Mouse (Mus musculus) ES-E14 (cell line): ENCODE measurements around the gene Nme7. TPM values are rescaled to one million over a fixed set of nuclear protein-coding genes. Genes with fewer than 3 reads are reported as not detected.

Source experiments
- DNase-seq: peaks from one replicate; pipeline ENCODE4 v3.0.0-alpha.2; 2013; ENCODE audit warnings: low read depth, low spot score
- H3K27ac ChIP-seq: 2 replicates; pipeline ENCODE4 v1.5.1; 2012; ENCODE audit warnings: low read depth, mild to moderate bottlenecking, low read length, moderate library complexity, mixed read lengths; ENCODE audit not compliant: poor library complexity, insufficient read depth, severe bottlenecking
- H3K36me3 ChIP-seq: 2 replicates; pipeline ENCODE4 v1.6.1; 2012; ENCODE audit warnings: mild to moderate bottlenecking, low read length, moderate library complexity, mixed read lengths; ENCODE audit not compliant: control insufficient read depth, poor library complexity, insufficient read depth, severe bottlenecking
- H3K4me1 ChIP-seq, 2 experiments: fragments of 150-350 bp in 1 of 2; sonication (generic) in 1 of 2; 2 replicates each; pipeline ENCODE4 v1.6.1; 2012; ENCODE audit warnings: low read length in 2 of 2, mild to moderate bottlenecking in 1 of 2, mixed read lengths in 1 of 2; ENCODE audit not compliant: control insufficient read depth in 2 of 2, insufficient read depth in 2 of 2, poor library complexity in 1 of 2
- H3K4me3 ChIP-seq, 2 experiments: fragments of 150-350 bp in 1 of 2; sonication (generic) in 1 of 2; 2 replicates each; pipeline ENCODE4 v1.5.1; 2012; ENCODE audit warnings: low read length in 2 of 2, low read depth in 1 of 2, mild to moderate bottlenecking in 1 of 2, mixed read lengths in 1 of 2; ENCODE audit not compliant: insufficient read depth in 1 of 2, poor library complexity in 1 of 2, severe bottlenecking in 1 of 2
- H3K9ac ChIP-seq: 2 replicates; pipeline ENCODE4 v1.6.1; 2012; ENCODE audit warnings: low read depth, mild to moderate bottlenecking, low read length, mixed read lengths; ENCODE audit not compliant: poor library complexity, insufficient read depth, severe bottlenecking
- H3K9me3 ChIP-seq: fragments of 150-350 bp; sonication (generic); 2 replicates; pipeline ENCODE4 v1.6.1; 2012; ENCODE audit warnings: low read depth, mild to moderate bottlenecking, low read length; ENCODE audit not compliant: control insufficient read depth, insufficient read depth
- CHD2 ChIP-seq: IDR thresholded peaks from 2 replicates; pipeline ENCODE4 v1.6.1; 2014; ENCODE audit warnings: mild to moderate bottlenecking, low read depth, low read length, inconsistent platforms
- HCFC1 ChIP-seq: IDR thresholded peaks from 2 replicates; pipeline ENCODE4 v1.6.1; 2012; ENCODE audit warnings: low read length, inconsistent platforms, borderline replicate concordance; ENCODE audit not compliant: insufficient read depth
- MAFK ChIP-seq: IDR thresholded peaks from 2 replicates; pipeline ENCODE4 v1.6.1; 2014; ENCODE audit warnings: mild to moderate bottlenecking, low read depth, low read length, inconsistent platforms; ENCODE audit not compliant: insufficient read depth
- ZC3H11A ChIP-seq: IDR thresholded peaks from 2 replicates; pipeline ENCODE4 v1.6.1; 2012; ENCODE audit warnings: low read depth, mild to moderate bottlenecking, inconsistent platforms, low read length, borderline replicate concordance
- ZNF384 ChIP-seq: IDR thresholded peaks from 2 replicates; pipeline ENCODE4 v1.6.1; 2012; ENCODE audit warnings: low read depth, low read length, inconsistent platforms
- in situ Hi-C, 2 experiments: fragments of 600-800 bp; cut with MboI; formaldehyde crosslinking; loops; one replicate each; pipeline ENCODE4 v1.15.1; 2025; ENCODE audit warnings: low sequenced_read_pairs in 2 of 2, inconsistent platforms in 1 of 2; ENCODE audit not compliant: unreplicated experiment in 2 of 2
- total RNA-seq: library from RNA; depleted of rRNA; stranded (reverse); fragments of 300-350 nt; gene quantifications from 2 replicates; pipeline ENCODE4 v1.2.3, GENCODE M21; 2012

Nme7 gene
- total RNA-seq, 1 experiment, result 32.8 TPM

GRCm38 (mm10) chr1:164284007-164284406 lies 19.9 kb upstream of the Nme7 start:
- Histone ChIP-seq H3K36me3 (no peaks in the 10 kb centered on the region), H3K27ac (no peak overlapping the region), H3K9me3 (no peaks in the 10 kb centered on the region), H3K4me1 (no peaks in the 10 kb centered on the region), H3K9ac (no peak overlapping the region), H3K4me3 (no peak overlapping the region)
- no peak for TF ChIP-seq CHD2
- DNase-seq, result no peak
- in situ Hi-C loops, result no loop called here

- H3K4me1 ChIP-seq, result no peaks in the 10 kb centered on the region
- no peak overlapping the region for H3K9ac ChIP-seq
- TF ChIP-seq ZC3H11A, result no peak
- no peak for TF ChIP-seq CHD2
- TF ChIP-seq MAFK, result no peak
- TF ChIP-seq ZNF384, result no peak
- no peak for TF ChIP-seq HCFC1
- no peak overlapping the region for H3K27ac ChIP-seq
- H3K36me3 ChIP-seq, result peaks cover 2% of the 10 kb centered on the region; the same call in 1 of the 2 replicates
- no peak for DNase-seq
- in situ Hi-C loops, result no loop called here
- no peak overlapping the region for H3K4me3 ChIP-seq
- no peaks in the 10 kb centered on the region for H3K9me3 ChIP-seq
These were observed 16.5 kb upstream of the Nme7 start for GRCm38 (mm10) chr1:164287406-164287805.

- Histone ChIP-seq H3K9me3 (no peaks in the 10 kb centered on the region), H3K4me1 (no peaks in the 10 kb centered on the region), H3K36me3 (peaks cover 6% of the 10 kb centered on the region), H3K4me3 (no peak overlapping the region), H3K27ac (no peak overlapping the region), H3K9ac (no peak overlapping the region)
- in situ Hi-C loops, result no loop called here
- no peak for TF ChIP-seq ZNF384
- no peak for TF ChIP-seq CHD2
- TF ChIP-seq MAFK, result no peak
- no peak for TF ChIP-seq HCFC1
- TF ChIP-seq ZC3H11A, result no peak
- DNase-seq, result no peak
These were observed 11.9 kb upstream of the Nme7 start for GRCm38 (mm10) chr1:164292040-164292439.

- H3K4me1 ChIP-seq, result no peaks in the 10 kb centered on the region
- H3K36me3 ChIP-seq, result peaks cover 10% of the 10 kb centered on the region
- no peak overlapping the region for H3K9ac ChIP-seq
- H3K27ac ChIP-seq, result no peak overlapping the region
- H3K9me3 ChIP-seq, result no peaks in the 10 kb centered on the region
- in situ Hi-C loops, result no loop called here
- no peak overlapping the region for H3K4me3 ChIP-seq
- no peak for DNase-seq
- no peak for TF ChIP-seq MAFK
- TF ChIP-seq CHD2, result no peak
- TF ChIP-seq HCFC1, result no peak
- TF ChIP-seq ZC3H11A, result no peak
- no peak for TF ChIP-seq ZNF384
These were observed 9.8 kb upstream of the Nme7 start for GRCm38 (mm10) chr1:164294071-164294470.

- DNase-seq, result no peak
- peaks cover 16% of the 10 kb centered on the region for H3K36me3 ChIP-seq
- in situ Hi-C loops, result no loop called here
- H3K9ac ChIP-seq, result no peak overlapping the region
- H3K4me1 ChIP-seq, result no peaks in the 10 kb centered on the region
- TF ChIP-seq ZC3H11A, result no peak
- no peak for TF ChIP-seq ZNF384
- TF ChIP-seq MAFK, result no peak
- no peak for TF ChIP-seq HCFC1
- no peak for TF ChIP-seq CHD2
- H3K4me3 ChIP-seq, result no peak overlapping the region
- H3K27ac ChIP-seq, result no peak overlapping the region
- no peaks in the 10 kb centered on the region for H3K9me3 ChIP-seq
These were observed 7.4 kb upstream of the Nme7 start for GRCm38 (mm10) chr1:164296473-164296872.
